Mouse (Mus musculus) Muller cell, postnatal 12 days (primary cell): Measurements from ENCODE around the gene Me1.
A peak's percentile ranks its signal among the peaks of the same experiment; 100 is the strongest.
"Not testable (repeated sequence)": the region's sequence is repeated elsewhere in the genome, so short reads cannot be mapped to it uniquely, and the experiment has no call there.

Experiments
- DNase-seq: peaks from one replicate; pipeline ENCODE4 v3.0.0-alpha.2; 2015; ENCODE audit errors: inconsistent ontology term

The Me1 gene

GRCm38 (mm10) chr9:86599723-86600303, 95.9 kb downstream of the Me1 start:
- DNase-seq: no peak

GRCm38 (mm10) chr9:86596983-86597382, 98.8 kb downstream of the Me1 start:
- not testable (repeated sequence) for DNase-seq

GRCm38 (mm10) chr9:86594357-86594767, 101.4 kb downstream of the Me1 start:
- DNase-seq: not testable (repeated sequence)

GRCm38 (mm10) chr9:86592676-86593668, 102.8 kb downstream of the Me1 start:
- DNase-seq: peak; percentile 25

GRCm38 (mm10) chr9:86587019-86587795, 108.5 kb downstream of the Me1 start:
- DNase-seq: no peak

GRCm38 (mm10) chr9:86583740-86584139, 112.0 kb downstream of the Me1 start:
- peak; percentile 26 for DNase-seq

GRCm38 (mm10) chr9:86579657-86580056, 116.1 kb downstream of the Me1 start:
- no peak for DNase-seq

- DNase-seq: no peak
Observed at GRCm38 (mm10) chr9:86575178-86575577, 120.6 kb downstream of the Me1 start.

GRCm38 (mm10) chr9:86573616-86574303, 122.0 kb downstream of the Me1 start:
- DNase-seq: no peak

GRCm38 (mm10) chr9:86572636-86573291, 123.0 kb downstream of the Me1 start:
- DNase-seq: peak; percentile 60

- no peak for DNase-seq
Observed at GRCm38 (mm10) chr9:86572196-86572595, 123.6 kb downstream of the Me1 start.

GRCm38 (mm10) chr9:86571540-86572135, 124.1 kb downstream of the Me1 start, which contains the start of the genes Pgm3 and Rwdd2a:
TSS of gene Pgm3 (minus strand) at chr9:86571842.
TSS of gene Rwdd2a (plus strand) at chr9:86571991.
- DNase-seq: peak; percentile 97

GRCm38 (mm10) chr9:86570946-86571345, 124.8 kb downstream of the Me1 start:
- no peak for DNase-seq

GRCm38 (mm10) chr9:86570261-86570890, 125.4 kb downstream of the Me1 start:
- no peak for DNase-seq

- no peak for DNase-seq
Observed at GRCm38 (mm10) chr9:86569314-86569910, 126.3 kb downstream of the Me1 start.

GRCm38 (mm10) chr9:86560543-86560942, 135.2 kb downstream of the Me1 start:
- DNase-seq: peak; percentile 54

- no peak for DNase-seq
Observed at GRCm38 (mm10) chr9:86554641-86555040, 141.1 kb downstream of the Me1 start.

GRCm38 (mm10) chr9:86553886-86554285, 141.9 kb downstream of the Me1 start:
- DNase-seq: no peak

GRCm38 (mm10) chr9:86550717-86551116, 145.0 kb downstream of the Me1 start:
- DNase-seq: no peak
